Mouse (Mus musculus): ENCODE measurements at regions not wholly inside any gene's neighbourhood (a gene's known extent, or its start where the extent isn't known, plus 50 kb on each side); places are given as distances from the start of the nearest gene placed in this dataset.

GRCm38 (mm10) chr1:151263372-151263771 lies 53.4 kb downstream of the Gm47996 start:
- intact Hi-C loops (cut with DNase I), result no loop called here
- no peak for DNase-seq (ENCODE audit: low spot score in 2 of 2)

GRCm38 (mm10) chr1:151263830-151264229 lies 53.9 kb downstream of the Gm47996 start:
- intact Hi-C loops (cut with DNase I), result no loop called here
- no peak for DNase-seq (ENCODE audit: low spot score in 2 of 2)

GRCm38 (mm10) chr1:151264789-151265188 lies 54.9 kb downstream of the Gm47996 start:
- no peak for DNase-seq (ENCODE audit: low spot score in 2 of 2)
- intact Hi-C loops (cut with DNase I), result no loop called here

- intact Hi-C loops (cut with DNase I), result no loop called here
- no peak for DNase-seq (ENCODE audit: low spot score in 2 of 2)
Observed at GRCm38 (mm10) chr1:151265590-151265989, 55.7 kb downstream of the Gm47996 start.

GRCm38 (mm10) chr1:151266703-151267102 lies 56.8 kb downstream of the Gm47996 start:
- no peak for DNase-seq (ENCODE audit: low spot score in 2 of 2)
- intact Hi-C loops (cut with DNase I), result no loop called here

GRCm38 (mm10) chr1:151270691-151271090 lies 60.8 kb downstream of the Gm47996 start:
- DNase-seq (ENCODE audit: low spot score in 2 of 2), result no peak
- intact Hi-C loops (cut with DNase I), result no loop called here

- no peak for DNase-seq (ENCODE audit: low spot score in 2 of 2)
- intact Hi-C loops (cut with DNase I), result no loop called here
Observed at GRCm38 (mm10) chr1:151274306-151274705, 64.4 kb downstream of the Gm47996 start.

- intact Hi-C loops (cut with DNase I), result no loop called here
- no peak for DNase-seq (ENCODE audit: low spot score in 2 of 2)
Observed at GRCm38 (mm10) chr1:151275581-151275980, 65.7 kb downstream of the Gm47996 start.

GRCm38 (mm10) chr1:151279955-151280354 lies 64.3 kb upstream of the Ivns1abp start:
- intact Hi-C loops (cut with DNase I), result no loop called here
- no peak for DNase-seq (ENCODE audit: low spot score in 2 of 2)

- no peak for DNase-seq (ENCODE audit: low spot score in 2 of 2)
- intact Hi-C loops (cut with DNase I), result no loop called here
Observed at GRCm38 (mm10) chr1:151285045-151285444, 59.2 kb upstream of the Ivns1abp start.

GRCm38 (mm10) chr1:151287451-151287850 lies 56.8 kb upstream of the Ivns1abp start:
- peak; percentile 40 to 47 for DNase-seq (ENCODE audit: low spot score in 2 of 2)
- intact Hi-C loops (cut with DNase I), result no loop called here

GRCm38 (mm10) chr1:151289061-151289460 lies 55.2 kb upstream of the Ivns1abp start:
- intact Hi-C loops (cut with DNase I), result no loop called here
- DNase-seq (ENCODE audit: low spot score in 2 of 2), result no peak

- no peak for DNase-seq (ENCODE audit: low spot score in 2 of 2)
Observed at GRCm38 (mm10) chr1:151289493-151290258, 54.6 kb upstream of the Ivns1abp start.

GRCm38 (mm10) chr1:151293311-151294050 lies 50.8 kb upstream of the Ivns1abp start:
- no peak for DNase-seq (ENCODE audit: low spot score in 2 of 2)
- intact Hi-C loops (cut with DNase I), result no loop called here

More at GRCm38 (mm10) chr1:151289493-151290258, 54.6 kb upstream of the Ivns1abp start:
- intact Hi-C loops (cut with DNase I), result no loop called here

Data from left cerebral cortex, postnatal 14 days (tissue).